Mouse (Mus musculus): ENCODE measurements around the gene Chat.
A peak's percentile ranks its signal among the peaks of the same experiment; 100 is the strongest.
"Not testable (repeated sequence)": the region's sequence is repeated elsewhere in the genome, so short reads cannot be mapped to it uniquely, and the experiment has no call there.

Chat gene

DNA sequence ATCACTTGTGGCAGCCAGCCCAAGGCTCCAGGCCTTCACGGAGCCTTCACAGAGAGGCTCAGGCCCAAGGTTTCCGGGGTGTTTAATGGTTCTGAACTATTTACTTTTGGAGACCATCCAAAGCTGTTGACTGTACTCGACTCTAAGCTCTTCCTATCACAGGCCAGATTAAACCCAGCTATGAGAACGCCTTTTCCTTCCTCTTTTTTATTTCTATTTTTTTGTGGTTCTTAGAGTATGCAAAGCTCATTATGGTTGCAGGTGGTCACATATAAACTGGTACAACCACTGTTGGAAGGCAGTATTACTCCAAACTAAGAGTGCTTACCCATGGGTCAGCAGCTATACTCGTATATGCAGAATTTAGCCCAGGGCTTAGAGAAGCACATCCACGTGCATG lies 18.8 kb downstream of the Chat start:
- DNase-seq: no peak

DNA sequence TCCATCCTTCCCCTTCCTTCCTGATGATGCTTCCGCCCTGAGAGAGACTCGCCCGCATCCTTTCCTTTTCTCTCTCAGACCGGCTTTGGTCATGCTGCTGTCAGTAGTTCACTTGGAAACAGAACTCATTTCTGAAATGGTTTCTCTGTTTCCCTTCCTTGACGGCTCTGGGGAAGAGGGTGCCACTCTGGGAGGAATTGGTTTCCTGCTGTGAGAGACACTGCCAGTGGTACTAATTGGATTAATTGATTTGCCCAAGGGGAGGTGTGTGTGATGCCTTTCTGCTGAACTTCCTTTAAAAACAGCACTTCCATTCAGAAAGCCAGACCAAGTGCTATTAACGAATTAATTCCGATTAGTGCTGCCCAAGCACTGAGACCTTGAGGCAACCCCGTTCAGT lies 22.3 kb downstream of the Chat start:
- DNase-seq: no peak

DNA sequence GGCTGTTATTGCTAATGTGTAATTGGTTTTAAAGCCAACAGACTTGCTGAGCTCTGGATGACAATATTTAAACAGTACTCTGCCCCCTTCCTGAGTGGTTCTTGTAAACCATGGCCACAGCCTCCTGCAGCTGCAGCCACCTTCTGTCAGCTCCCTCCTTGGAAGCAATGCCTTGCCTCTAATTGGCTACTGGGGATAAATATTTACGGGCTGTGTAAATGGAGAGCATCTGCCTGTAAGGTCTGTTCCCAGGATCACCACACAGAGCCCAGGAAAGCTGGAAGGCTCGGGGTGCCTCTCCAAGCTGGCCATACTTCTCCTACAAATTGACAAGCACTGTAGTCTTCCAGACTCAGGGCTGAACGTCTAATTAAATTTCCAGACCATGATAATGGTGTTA lies 26.0 kb downstream of the Chat start:
- no peak for DNase-seq

DNA sequence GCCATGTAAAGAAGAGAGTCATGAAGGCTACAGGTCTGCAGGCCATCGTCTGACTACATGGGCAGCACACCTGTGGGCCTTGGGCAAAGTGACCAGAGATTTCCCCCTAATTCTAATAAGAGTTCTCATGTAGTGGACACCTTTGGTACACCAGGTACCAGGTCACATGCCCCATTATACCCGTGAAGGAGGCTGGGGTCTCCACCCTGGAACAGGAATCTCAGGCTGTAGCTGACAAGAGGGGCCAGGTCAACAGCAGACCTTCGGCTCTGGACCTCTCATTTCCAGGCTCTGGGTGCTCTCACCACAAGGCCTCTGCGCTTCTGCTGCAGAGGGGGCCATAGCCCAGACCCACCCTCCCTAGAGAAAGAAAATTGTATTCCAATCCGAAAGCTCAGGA lies 26.5 kb downstream of the Chat start:
- DNase-seq: no peak

DNA sequence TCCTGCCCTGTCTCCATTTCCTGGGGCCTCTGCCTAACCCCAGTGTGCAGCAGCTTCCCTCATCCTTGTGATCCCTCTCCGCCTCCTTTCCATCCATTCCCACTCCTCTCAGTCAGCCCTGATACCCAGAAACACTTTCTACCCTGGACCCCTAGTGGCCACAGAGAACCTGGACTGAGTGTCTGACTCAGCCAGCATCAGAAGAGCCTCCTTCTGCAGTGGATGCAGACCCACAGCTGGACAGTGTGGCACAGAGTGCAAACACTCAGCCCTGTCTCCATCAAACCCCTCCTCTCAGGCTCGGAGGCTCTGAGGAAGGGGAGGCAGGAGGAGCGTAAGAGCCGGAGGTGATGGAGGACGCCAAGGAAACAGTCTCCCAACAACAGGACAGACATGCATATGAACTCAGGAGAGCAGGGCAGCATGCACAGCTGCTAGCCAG lies 28.4 kb downstream of the Chat start:
- DNase-seq: no peak

DNA sequence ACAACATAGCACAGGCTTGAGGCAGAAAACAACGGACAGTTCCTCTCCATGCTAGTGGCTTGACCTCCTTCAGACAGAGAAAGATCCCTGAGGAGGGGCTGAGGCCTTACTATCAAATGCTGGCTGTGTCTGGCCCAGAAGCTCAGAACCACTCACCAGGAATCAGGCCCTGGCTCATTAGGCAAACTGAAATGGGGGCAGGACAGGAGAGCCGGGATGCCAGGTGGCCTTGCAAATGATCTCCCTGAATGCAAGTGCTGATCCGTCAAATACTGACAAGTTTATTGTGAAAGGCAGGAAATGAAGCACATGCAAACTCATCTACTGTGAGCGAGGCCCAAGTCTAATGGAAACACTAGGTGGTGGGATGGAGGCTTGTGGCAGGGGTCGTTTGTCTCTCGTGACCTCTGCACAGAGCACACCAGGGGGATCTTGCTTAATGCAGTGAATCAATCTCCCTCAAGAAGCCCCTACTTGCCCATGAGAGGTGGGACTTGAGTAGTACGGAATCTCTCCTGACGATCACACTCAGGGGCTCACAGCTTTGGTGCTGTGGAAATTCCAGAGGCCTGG lies 36.7 kb downstream of the Chat start:
- DNase-seq: no peak

DNA sequence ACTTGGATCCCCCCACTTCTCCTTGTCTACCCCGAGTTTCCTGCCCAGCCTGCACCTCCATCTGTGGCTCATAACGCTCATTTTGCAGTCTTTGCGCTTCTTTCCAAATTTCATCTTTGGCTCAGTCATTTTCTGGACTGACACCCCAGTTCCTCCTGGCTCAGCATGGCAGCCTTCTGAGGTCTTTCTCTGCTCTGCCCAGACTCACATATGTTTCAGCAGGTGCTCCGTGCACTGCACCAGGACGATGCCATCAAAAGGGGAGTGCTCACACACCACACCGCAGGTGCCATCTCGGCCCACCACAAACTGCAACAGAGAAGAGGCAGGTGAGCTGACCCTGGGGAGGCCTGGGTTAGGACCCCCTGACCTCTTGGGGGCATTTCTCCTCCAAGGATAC lies 41.8 kb downstream of the Chat start:
- no peak for DNase-seq

DNA sequence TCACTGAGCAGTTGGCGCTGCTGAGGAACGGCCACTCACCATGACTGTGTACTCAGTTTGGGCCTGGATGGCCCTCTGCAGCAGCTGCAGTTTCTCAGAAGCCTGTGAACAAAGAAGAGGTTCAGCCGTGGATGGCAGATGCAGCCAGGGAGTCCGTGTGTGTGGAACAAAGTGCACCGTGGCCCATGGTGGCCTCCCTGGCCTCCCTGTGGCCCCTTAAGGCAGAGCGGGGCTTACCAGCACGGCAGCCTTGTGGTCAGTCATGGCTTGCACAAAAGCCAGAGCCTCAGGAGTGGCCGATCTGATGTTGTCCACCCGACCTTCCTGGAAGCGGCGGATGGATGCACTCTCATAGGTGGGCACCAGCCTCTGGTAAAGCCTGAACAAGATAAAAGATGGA lies 47.0 kb downstream of the Chat start:
- DNase-seq: no peak

DNA sequence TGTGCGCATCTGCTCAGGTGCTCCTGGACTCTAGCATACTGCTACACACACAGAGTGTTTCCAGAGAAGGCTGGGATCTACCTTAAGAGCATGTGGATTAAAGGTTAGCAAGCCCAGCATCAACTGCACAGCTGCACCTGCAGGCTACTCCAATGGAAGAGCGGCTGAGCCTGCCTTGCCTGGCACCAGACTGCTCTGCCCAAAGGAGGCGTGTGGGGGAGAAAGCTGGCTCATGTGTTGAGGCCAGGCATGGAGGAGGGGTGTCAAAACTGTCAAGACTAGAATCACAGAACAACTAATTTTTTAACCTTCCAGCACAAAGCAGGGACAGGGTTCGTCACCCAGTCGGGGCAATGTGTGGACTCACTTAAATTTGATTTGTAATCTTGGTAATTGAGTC lies 53.7 kb downstream of the Chat start:
- peak; percentile 24 for DNase-seq

DNA sequence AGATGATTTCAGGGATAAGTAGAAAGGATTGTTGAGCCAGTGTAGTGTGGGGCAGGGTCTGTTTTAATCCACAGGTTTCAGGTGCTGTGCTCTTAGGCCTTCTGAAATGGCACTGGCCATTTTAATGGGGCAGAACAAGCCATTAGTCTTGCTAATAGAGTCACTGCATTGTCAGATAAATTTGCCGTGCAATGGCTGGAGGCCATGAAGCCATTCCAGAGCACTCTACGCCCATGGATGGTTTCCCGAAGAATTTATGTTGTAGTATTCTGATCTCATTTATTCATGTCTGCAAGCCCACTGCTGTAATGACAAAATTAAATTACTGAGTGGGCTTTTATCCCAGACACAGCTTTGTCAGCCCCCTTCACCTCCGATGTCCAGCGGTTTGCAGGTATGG lies 55.7 kb downstream of the Chat start:
- no peak for DNase-seq

DNA sequence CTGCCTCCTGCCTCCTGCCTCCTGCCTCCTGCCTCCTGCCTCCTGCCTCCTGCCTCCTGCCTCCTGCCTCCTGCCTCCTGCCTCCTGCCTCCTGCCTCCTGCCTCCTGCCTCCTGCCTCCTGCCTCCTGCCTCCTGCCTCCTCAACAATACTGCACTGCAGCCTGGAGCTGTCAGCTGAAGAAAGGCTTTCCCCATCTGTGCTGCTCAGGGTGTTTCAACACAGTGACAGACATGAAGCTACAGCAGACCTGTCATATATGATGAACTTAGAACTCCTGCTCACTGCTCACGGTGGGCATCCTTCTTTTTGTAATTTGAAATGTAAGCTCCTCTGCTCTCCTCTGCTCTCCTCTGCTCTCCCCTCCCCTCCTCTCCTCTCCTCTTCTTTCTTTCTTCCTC lies 60.4 kb downstream of the Chat start:
- not testable (repeated sequence) for DNase-seq

DNA sequence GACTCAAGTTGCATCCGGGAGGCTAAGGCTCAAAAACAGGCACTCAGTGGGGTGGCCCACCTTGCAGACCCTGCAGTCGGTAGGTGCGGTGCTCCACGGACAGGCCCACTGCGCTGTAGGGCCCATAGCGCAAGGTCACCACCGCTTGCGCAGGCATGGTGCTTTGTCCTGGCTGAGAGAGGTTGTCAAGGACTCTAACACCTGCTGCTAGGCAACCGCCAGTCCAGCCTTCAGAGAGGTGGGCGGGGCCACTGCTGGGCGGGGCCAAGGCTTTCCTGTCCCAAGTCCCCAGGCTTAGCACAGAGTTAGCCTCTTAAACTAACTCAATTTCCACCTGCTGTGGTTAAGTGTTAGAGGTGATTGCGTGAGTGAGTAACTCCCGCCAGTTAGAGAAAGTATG lies 77.6 kb downstream of the Chat start, which contains the start of gene 1700024G13Rik:
Gene 1700024G13Rik, minus strand, starts transcription at position 196 of the 400 bp plus-strand sequence.
- DNase-seq: no peak

DNA sequence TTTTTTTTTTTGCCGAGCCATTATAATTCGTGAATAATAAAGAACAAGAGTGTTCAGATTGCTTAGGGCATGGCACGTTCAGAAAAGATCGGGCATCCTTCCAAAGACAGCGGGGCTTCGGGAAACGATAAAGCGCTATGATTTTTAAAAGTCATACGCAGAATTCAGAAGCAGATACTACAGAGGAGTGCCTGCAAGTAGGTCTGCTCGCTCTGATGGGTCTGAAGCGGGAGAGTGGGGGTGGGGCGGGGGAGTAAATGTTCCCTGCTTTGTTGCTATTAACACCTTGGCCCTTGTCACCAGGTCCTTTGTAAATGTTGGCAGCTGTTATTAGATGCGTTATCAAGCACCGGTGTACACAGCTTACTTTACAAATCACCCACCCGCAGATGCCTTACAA lies 84.2 kb downstream of the Chat start:
- DNase-seq: no peak

DNA sequence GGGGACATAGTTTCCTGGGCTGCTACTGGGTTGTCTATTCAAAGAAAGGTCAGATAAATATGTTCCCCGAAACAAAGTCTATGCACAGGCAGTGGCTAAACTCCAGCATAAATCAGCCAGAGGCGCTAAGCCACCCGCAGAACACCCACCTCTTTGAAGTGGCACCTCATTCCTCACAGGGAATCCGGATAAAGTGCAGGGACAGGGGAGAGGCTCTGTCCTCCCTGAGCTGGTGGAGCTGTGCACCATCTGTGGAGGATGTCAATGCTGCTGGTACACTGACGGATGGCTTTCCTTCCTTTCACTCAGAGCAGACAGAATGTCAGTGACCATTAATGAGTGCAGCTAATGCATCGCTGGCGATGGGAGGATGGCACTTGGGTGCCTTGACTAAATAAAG lies 84.7 kb downstream of the Chat start:
- peak; percentile 5 for DNase-seq

DNA sequence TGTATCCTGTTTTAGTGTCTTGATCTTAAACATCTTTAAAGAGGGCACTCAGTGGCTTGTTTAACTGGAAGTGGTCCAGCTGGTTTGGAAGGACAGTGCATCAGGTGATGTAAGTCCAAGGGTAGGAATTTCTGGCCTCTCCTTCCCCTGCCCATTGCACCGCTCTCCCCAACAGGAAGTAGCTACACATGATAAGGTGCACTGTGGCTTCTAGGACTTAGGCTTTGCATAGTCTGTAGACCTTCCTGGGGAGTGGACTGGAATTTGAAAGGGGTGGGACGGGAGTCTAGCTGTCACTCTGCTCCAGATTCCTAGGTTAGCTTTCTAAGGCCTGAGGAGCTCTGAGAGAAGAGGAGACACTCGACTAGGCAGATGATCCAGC lies 85.7 kb downstream of the Chat start:
- no peak for DNase-seq

DNA sequence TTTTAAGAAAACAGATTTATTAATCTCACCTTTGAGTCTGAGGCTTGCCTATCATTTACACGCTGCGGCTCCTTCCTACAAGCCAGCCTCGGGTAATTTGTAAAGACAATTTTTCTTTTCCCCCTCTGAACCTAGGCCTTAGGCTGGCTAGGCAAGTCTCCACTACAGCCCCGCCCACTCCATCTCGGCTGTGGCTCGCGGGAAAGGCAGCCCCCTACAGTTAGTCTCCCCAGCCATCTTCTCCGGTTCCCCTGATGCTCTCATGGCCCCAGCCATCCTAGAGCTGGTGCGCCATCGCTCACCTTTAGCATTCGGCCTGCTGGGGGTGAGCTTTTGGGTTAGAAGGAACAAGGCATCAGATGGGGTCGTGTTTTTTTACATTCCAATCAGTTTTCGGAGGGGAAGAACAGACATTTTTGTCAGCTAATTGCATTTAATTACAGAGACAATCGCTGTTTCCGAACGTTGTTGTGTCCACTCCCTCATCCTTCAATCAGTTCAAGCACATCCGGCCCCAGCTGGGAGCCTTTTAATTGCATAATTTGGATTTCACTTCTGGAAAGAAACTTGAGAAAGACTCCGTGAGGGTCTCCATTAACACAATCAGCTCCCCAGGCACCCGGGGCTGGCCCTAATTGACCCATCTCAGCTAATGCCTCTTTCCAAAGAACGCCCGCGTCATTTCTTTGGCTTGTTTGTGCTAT lies 86.2 kb downstream of the Chat start:
- DNase-seq: no peak

DNA sequence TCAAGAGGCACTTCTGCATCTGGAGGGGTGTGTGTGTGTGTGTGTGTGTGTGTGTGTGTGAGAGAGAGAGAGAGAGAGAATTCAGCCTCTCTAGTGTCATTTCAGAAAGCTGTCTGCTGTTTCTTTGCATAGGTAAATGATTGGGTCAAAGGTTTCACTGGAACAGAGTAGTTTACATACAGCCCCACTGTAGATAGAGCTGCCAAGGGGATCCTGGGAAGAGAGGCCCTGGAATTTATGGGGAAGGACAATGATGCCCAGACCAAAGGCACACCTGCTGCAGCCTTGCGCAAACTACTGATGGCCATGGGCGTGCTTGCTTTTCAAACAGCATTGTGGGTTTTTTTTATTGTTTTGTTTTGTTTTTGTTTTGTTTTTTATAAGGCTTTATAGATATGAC lies 93.3 kb downstream of the Chat start:
- no peak for DNase-seq

DNA sequence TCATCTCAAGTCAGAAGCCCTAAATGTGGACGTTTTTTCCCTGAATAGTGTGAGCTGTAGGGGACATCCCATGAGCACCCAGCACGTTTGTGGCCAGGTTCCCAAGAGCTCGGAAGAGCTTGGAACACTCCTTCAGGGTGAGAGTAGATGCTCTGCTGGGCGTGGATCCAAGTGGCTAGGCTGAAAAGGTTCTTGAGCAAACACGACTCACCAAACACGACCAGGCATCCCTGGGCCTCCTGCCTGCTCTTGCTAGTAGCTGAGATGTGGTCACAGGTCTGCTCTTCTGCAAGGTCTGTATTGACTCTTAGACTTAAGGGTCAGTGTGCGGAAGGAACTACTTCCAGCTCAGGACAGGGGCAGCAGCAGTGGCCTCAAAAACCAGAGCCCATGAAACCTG lies 96.0 kb downstream of the Chat start:
- no peak for DNase-seq

DNA sequence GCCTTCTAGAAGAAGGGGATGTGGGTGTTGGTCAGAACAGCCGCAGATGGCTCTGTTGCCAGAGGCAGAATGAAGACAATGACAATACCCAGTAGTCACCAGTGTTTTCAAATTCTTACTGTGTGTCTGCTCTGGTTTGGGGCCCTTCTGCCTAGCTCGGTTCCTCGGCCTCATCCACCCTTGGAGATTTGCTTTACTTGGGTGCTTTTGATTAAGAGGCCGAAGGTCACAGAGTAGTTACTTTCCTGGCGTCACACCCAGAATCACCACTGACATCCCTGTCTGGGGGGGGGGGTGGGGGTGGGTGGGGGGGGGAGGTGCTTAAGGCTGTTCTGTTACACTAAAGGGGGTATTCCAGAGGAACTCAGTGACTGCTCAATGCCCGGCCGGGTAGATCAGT lies 101.4 kb downstream of the Chat start:
- DNase-seq: no peak

All from right cerebral cortex, adult 18-20 months (tissue).